Mouse (Mus musculus) erythroblast, embryonic 14.5 days (primary cell): Measurements from ENCODE around the gene Mpdz. TPM values are rescaled to one million over a fixed set of nuclear protein-coding genes. Genes with fewer than 3 reads are reported as not detected.

Experiments
- H3K27me3 ChIP-seq: 2 replicates; pipeline ENCODE4 v1.6.1; 2012; ENCODE audit warnings: inconsistent platforms; ENCODE audit not compliant: control insufficient read depth
- H3K36me3 ChIP-seq: 2 replicates; pipeline ENCODE4 v1.6.1; 2012; ENCODE audit warnings: mild to moderate bottlenecking, inconsistent platforms; ENCODE audit not compliant: control insufficient read depth
- H3K4me1 ChIP-seq: 2 replicates; pipeline ENCODE4 v1.6.1; 2012; ENCODE audit warnings: inconsistent platforms; ENCODE audit not compliant: control insufficient read depth
- H3K4me3 ChIP-seq: replicated peaks from 2 replicates; pipeline ENCODE3; 2012; ENCODE audit warnings: moderate library complexity, mild to moderate bottlenecking, inconsistent platforms
- H3K9me3 ChIP-seq: 2 replicates; pipeline ENCODE4 v1.6.1; 2012; ENCODE audit warnings: low read length, inconsistent platforms, mixed read lengths; ENCODE audit not compliant: control insufficient read depth
- GATA1 ChIP-seq: IDR thresholded peaks from 2 replicates; pipeline ENCODE4 v1.6.1; 2012; ENCODE audit warnings: low read length, inconsistent platforms, mixed read lengths
- TAL1 ChIP-seq: IDR thresholded peaks from 3 replicates; pipeline ENCODE4 v1.6.1; 2012; ENCODE audit warnings: low read length, inconsistent platforms, mixed read lengths
- polyA plus RNA-seq: library from polyadenylated mRNA; stranded (reverse); fragments of >175 nt; gene quantifications from 2 replicates; pipeline ENCODE4 v1.2.3, GENCODE M21; 2012

The Mpdz gene
- polyA plus RNA-seq, 1 experiment: not detected

GRCm38 (mm10) chr4:81279451-81279850 lies 163.2 kb downstream of the Mpdz start:
- Histone ChIP-seq H3K27me3 (no peaks in the 10 kb centered on the region), H3K36me3 (no peaks in the 10 kb centered on the region), H3K9me3 (no peaks in the 10 kb centered on the region), H3K4me1 (no peaks in the 10 kb centered on the region), H3K4me3 (no peak overlapping the region)
- TF ChIP-seq TAL1 (no peak), GATA1 (no peak)

GRCm38 (mm10) chr4:81275957-81276715 lies 166.5 kb downstream of the Mpdz start:
- H3K36me3 ChIP-seq: no peaks in the 10 kb centered on the region
- H3K4me3 ChIP-seq: no peak overlapping the region
- H3K4me1 ChIP-seq: no peaks in the 10 kb centered on the region
- no peaks in the 10 kb centered on the region for H3K27me3 ChIP-seq
- no peak for TF ChIP-seq GATA1
- no peak for TF ChIP-seq TAL1
- no peaks in the 10 kb centered on the region for H3K9me3 ChIP-seq

- Histone ChIP-seq H3K9me3 (no peaks in the 10 kb centered on the region), H3K4me3 (no peak overlapping the region), H3K4me1 (no peaks in the 10 kb centered on the region), H3K36me3 (no peaks in the 10 kb centered on the region), H3K27me3 (no peaks in the 10 kb centered on the region)
- TF ChIP-seq TAL1 (no peak), GATA1 (no peak)
Observed at GRCm38 (mm10) chr4:81273067-81273466, 169.5 kb downstream of the Mpdz start.

- no peak overlapping the region for H3K4me3 ChIP-seq
- TF ChIP-seq TAL1 (no peak), GATA1 (no peak)
- H3K9me3 ChIP-seq: no peaks in the 10 kb centered on the region
- no peaks in the 10 kb centered on the region for H3K27me3 ChIP-seq
- no peaks in the 10 kb centered on the region for H3K4me1 ChIP-seq
- no peaks in the 10 kb centered on the region for H3K36me3 ChIP-seq
Observed at GRCm38 (mm10) chr4:81252859-81253780, 189.5 kb downstream of the Mpdz start.

- no peaks in the 10 kb centered on the region for H3K4me1 ChIP-seq
- H3K27me3 ChIP-seq: no peaks in the 10 kb centered on the region
- no peak overlapping the region for H3K4me3 ChIP-seq
- H3K9me3 ChIP-seq: no peaks in the 10 kb centered on the region
- TF ChIP-seq GATA1: no peak
- no peak for TF ChIP-seq TAL1
- no peaks in the 10 kb centered on the region for H3K36me3 ChIP-seq
Observed at GRCm38 (mm10) chr4:81252334-81252733, 190.3 kb downstream of the Mpdz start.

GRCm38 (mm10) chr4:81251934-81252333 lies 190.7 kb downstream of the Mpdz start:
- H3K4me1 ChIP-seq: no peaks in the 10 kb centered on the region
- H3K4me3 ChIP-seq: no peak overlapping the region
- no peak for TF ChIP-seq GATA1
- H3K9me3 ChIP-seq: no peaks in the 10 kb centered on the region
- H3K36me3 ChIP-seq: no peaks in the 10 kb centered on the region
- no peaks in the 10 kb centered on the region for H3K27me3 ChIP-seq

GRCm38 (mm10) chr4:81249245-81249644 lies 193.4 kb downstream of the Mpdz start:
- Histone ChIP-seq H3K4me1 (no peaks in the 10 kb centered on the region), H3K4me3 (no peak overlapping the region), H3K27me3 (no peaks in the 10 kb centered on the region), H3K36me3 (no peaks in the 10 kb centered on the region), H3K9me3 (no peaks in the 10 kb centered on the region)
- TF ChIP-seq GATA1 (no peak), TAL1 (no peak)

GRCm38 (mm10) chr4:81236227-81236626 lies 206.4 kb downstream of the Mpdz start:
- no peaks in the 10 kb centered on the region for H3K36me3 ChIP-seq
- no peaks in the 10 kb centered on the region for H3K27me3 ChIP-seq
- H3K4me1 ChIP-seq: no peaks in the 10 kb centered on the region
- H3K4me3 ChIP-seq: no peak overlapping the region
- H3K9me3 ChIP-seq: no peaks in the 10 kb centered on the region
- TF ChIP-seq TAL1 (no peak), GATA1 (no peak)
